Mouse (Mus musculus) G1E (cell line): Measurements from ENCODE around the gene H2al1f.
"Not testable (repeated sequence)": the region's sequence is repeated elsewhere in the genome, so short reads cannot be mapped to it uniquely, and the experiment has no call there.

Experiments used
- CTCF ChIP-seq: IDR thresholded peaks from 2 replicates; pipeline ENCODE4 v1.5.1; 2012; ENCODE audit warnings: low read depth, low read length, inconsistent platforms, mixed read lengths
- GATA1 ChIP-seq: IDR thresholded peaks from 2 replicates; pipeline ENCODE4 v1.6.1; 2012; ENCODE audit warnings: borderline replicate concordance, low read length, inconsistent platforms, mixed read lengths

DNA sequence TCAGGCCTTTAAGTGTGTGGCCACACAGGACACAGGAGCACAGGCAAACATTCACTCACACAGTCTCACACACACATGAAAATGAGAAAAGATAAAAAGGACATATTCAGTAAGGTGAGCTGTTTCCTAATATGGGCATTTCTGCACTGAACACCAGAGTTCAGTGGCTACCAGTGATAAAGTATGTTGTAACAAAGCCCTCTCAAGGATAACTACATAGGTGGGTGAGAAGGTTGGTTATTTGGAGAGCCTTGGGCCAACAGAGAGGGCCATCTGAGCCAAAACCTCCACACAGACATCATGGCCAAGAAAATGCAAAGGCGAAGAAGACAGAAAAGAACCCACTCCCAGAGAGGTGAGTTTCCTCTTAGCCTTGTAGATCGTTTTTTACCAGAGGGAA lies 12.6 kb downstream of the H2al1f start, which contains the start of gene H2al1j:
- TF ChIP-seq CTCF, GATA1: not testable (repeated sequence)
